Comparison of ENCODE assay signal across 21 mouse cellular contexts in genomic region chr16:33923758-33924157, GRCm38 (mm10). TPM values are rescaled to one million over a fixed set of nuclear protein-coding genes. Genes with fewer than 3 reads are reported as not detected.
DNase-seq lines count a peak whose midpoint lies in the region; ATAC-seq and TF ChIP-seq lines count a peak whose summit lies in the region.
"Had no signal": no experiment of that assay in that cellular context is flagged by ENCODE, and none has a peak within 500 bp of the region (broad histone marks: within the 10 kb centered on the region; RNA-seq: fewer than 3 reads in every experiment).

No protein-coding gene starts in this region.

- no peak for TF ChIP-seq CTCF in liver, postnatal 0 days (IDR thresholded peaks at IDR 0.05; ENCODE audit: low read depth)

- no peak for DNase-seq in heart, embryonic 10.5 days (ENCODE audit: low spot score)
- DNase-seq in heart, postnatal 10 days, result no peak
- DNase-seq in liver, result peak; percentile 55
- DNase-seq in liver, postnatal 0 days, result no peak
- DNase-seq in embryo, embryonic 10.5 days (ENCODE audit: low spot score), result no peak
- DNase-seq in ovary, adult 18-20 months (ENCODE audit: low spot score), result no peak
- DNase-seq: adrenal gland, postnatal 14 days; cerebellum, adult 9-10 months; embryo, embryonic 11 days; kidney, adult 9 months; lung, adult 2 months; lung, postnatal 4 days; right cerebral cortex, postnatal 14 days; thymus, adult 2 months had no signal

- H3K27ac ChIP-seq in heart, embryonic 10.5 days, result peak overlapping the region; percentile 63; the same call in 1 of the 2 replicates
- no peak overlapping the region for H3K27ac ChIP-seq in liver, postnatal 0 days (ENCODE audit: low read depth)
- 0 out of 2 replicates have a peak overlapping the region, but pooled peaks have one; percentile 80 for H3K27ac ChIP-seq in limb, embryonic 15.5 days
- H3K27ac ChIP-seq: forebrain, embryonic 15.5 days; heart, adult 2 months; stomach, embryonic 15.5 days had no signal

- no peak overlapping the region for H3K4me2 ChIP-seq in liver, postnatal 0 days (ENCODE audit: low read depth, low read length)
- H3K4me2 ChIP-seq in limb, embryonic 15.5 days, result no peak overlapping the region
- H3K4me2 ChIP-seq: forebrain, embryonic 15.5 days; stomach, embryonic 15.5 days had no signal

- H3K9me3 ChIP-seq in heart, embryonic 10.5 days, result no peaks in the 10 kb centered on the region
- H3K9me3 ChIP-seq in liver, postnatal 0 days (ENCODE audit: low read length), result no peaks in the 10 kb centered on the region
- no peaks in the 10 kb centered on the region for H3K9me3 ChIP-seq in limb, embryonic 15.5 days
- H3K9me3 ChIP-seq: forebrain, embryonic 15.5 days; stomach, embryonic 15.5 days had no signal

- H3K27me3 ChIP-seq in heart, embryonic 10.5 days (ENCODE audit: insufficient read depth, poor library complexity, severe bottlenecking), result no peaks in the 10 kb centered on the region
- H3K27me3 ChIP-seq in liver, postnatal 0 days (ENCODE audit: insufficient read depth, low read length), result no peaks in the 10 kb centered on the region
- no peaks in the 10 kb centered on the region for H3K27me3 ChIP-seq in limb, embryonic 15.5 days
- H3K27me3 ChIP-seq: forebrain, embryonic 15.5 days; stomach, embryonic 15.5 days had no signal

- peaks cover 53% of the 10 kb centered on the region for H3K4me1 ChIP-seq in heart, embryonic 10.5 days
- H3K4me1 ChIP-seq in liver, postnatal 0 days (ENCODE audit: insufficient read depth), result peaks cover 37% of the 10 kb centered on the region
- peaks cover 36% of the 10 kb centered on the region for H3K4me1 ChIP-seq in limb, embryonic 15.5 days

- intact Hi-C loops in heart, postnatal 10 days (cut with DNase I), result loop anchor here (5.0 kb wide), 1 partner anchor 36 kb away; no protein-coding TSS in a partner anchor

- peaks cover 10% of the 10 kb centered on the region; the same call in 1 of the 2 replicates for H3K36me3 ChIP-seq in heart, embryonic 10.5 days
- H3K36me3 ChIP-seq in liver, postnatal 0 days (replicated peaks; ENCODE audit: insufficient read depth, low read length), result peaks cover 5% of the 10 kb centered on the region; the same call in 1 of the 2 replicates
- H3K36me3 ChIP-seq in limb, embryonic 15.5 days, result peaks cover 19% of the 10 kb centered on the region; the same call in 1 of the 2 replicates
- H3K36me3 ChIP-seq: forebrain, embryonic 15.5 days had no signal

- no peak for TF ChIP-seq EP300 in liver, postnatal 0 days (IDR thresholded peaks at IDR 0.05; ENCODE audit: low read depth)

- no peak overlapping the region for H3K4me3 ChIP-seq in heart, embryonic 10.5 days
- no peak overlapping the region for H3K4me3 ChIP-seq in liver, postnatal 0 days (ENCODE audit: low read depth, low read length)
- H3K4me3 ChIP-seq in limb, embryonic 15.5 days, result no peak overlapping the region
- H3K4me3 ChIP-seq: forebrain, embryonic 15.5 days; heart, adult 2 months; stomach, embryonic 15.5 days had no signal

- H3K9ac ChIP-seq in liver, postnatal 0 days (replicated peaks), result no peak overlapping the region
- H3K9ac ChIP-seq in limb, embryonic 15.5 days, result no peak overlapping the region
- H3K9ac ChIP-seq: forebrain, embryonic 15.5 days; stomach, embryonic 15.5 days had no signal

- 53% methylated on average over 8 of the region's 8 CpGs for WGBS in heart, embryonic 10.5 days
- 53% methylated on average over 8 of the region's 8 CpGs for WGBS in liver, postnatal 0 days (ENCODE audit: insufficient replicate concordance)
- 88% methylated on average over 8 of the region's 8 CpGs for WGBS in limb, embryonic 15.5 days

- no peak for ATAC-seq in liver, postnatal 0 days
- no peak for ATAC-seq in limb, embryonic 15.5 days (ENCODE audit: insufficient number of reproducible peaks, low FRiP score, low TSS enrichment, low read depth)
- ATAC-seq in megakaryocyte progenitor cell, adult 5-6 weeks (replicated peaks; ENCODE audit: poor library complexity), result peak; percentile 43
- ATAC-seq: activated CD4-positive, CD25-positive, alpha-beta regulatory T cell, adult 4 months; forebrain, embryonic 15.5 days; midbrain, embryonic 16.5 days had no signal

RNA-seq across cellular contexts. Expression of gene Umps, which starts 43.1 kb away (rescaled TPM):
- polyA plus RNA-seq in heart, embryonic 10.5 days (2016; fragmentation: Nextera tagmentation; extraction: Ambion mirVana), result 52.2 and 76.3 TPM in 2 replicates
- 10 to 100 TPM; 12.0 to 12.1 TPM for total RNA-seq in heart, postnatal 10 days (2021)
- polyA plus RNA-seq in liver, postnatal 0 days (2015; fragmentation: Nextera tagmentation; extraction: Ambion mirVana), result 16.7 and 18.6 TPM in 2 replicates
- 43.7 and 43.9 TPM in 2 replicates for polyA plus RNA-seq in limb, embryonic 15.5 days (2015; fragmentation: Nextera tagmentation; extraction: Ambion mirVana)
- total RNA-seq in megakaryocyte progenitor cell, adult 5-6 weeks (2015), result 61.6 and 61.9 TPM in 2 replicates
- total RNA-seq in megakaryocyte progenitor cell, adult 5-6 weeks (2017), result 111 and 113 TPM in 2 replicates
